Mouse (Mus musculus) stomach, postnatal 0 days (tissue): Measurements from ENCODE around the gene Eya4.

ENCODE experiments used
- CTCF ChIP-seq: IDR thresholded peaks from 2 replicates; pipeline ENCODE4 v1.5.1; 2016; ENCODE audit warnings: antibody characterized with exemption, low read depth, mild to moderate bottlenecking, moderate library complexity
- EP300 ChIP-seq: optimal IDR thresholded peaks from 2 replicates; pipeline ENCODE3; 2016; ENCODE audit warnings: antibody characterized with exemption

DNA sequence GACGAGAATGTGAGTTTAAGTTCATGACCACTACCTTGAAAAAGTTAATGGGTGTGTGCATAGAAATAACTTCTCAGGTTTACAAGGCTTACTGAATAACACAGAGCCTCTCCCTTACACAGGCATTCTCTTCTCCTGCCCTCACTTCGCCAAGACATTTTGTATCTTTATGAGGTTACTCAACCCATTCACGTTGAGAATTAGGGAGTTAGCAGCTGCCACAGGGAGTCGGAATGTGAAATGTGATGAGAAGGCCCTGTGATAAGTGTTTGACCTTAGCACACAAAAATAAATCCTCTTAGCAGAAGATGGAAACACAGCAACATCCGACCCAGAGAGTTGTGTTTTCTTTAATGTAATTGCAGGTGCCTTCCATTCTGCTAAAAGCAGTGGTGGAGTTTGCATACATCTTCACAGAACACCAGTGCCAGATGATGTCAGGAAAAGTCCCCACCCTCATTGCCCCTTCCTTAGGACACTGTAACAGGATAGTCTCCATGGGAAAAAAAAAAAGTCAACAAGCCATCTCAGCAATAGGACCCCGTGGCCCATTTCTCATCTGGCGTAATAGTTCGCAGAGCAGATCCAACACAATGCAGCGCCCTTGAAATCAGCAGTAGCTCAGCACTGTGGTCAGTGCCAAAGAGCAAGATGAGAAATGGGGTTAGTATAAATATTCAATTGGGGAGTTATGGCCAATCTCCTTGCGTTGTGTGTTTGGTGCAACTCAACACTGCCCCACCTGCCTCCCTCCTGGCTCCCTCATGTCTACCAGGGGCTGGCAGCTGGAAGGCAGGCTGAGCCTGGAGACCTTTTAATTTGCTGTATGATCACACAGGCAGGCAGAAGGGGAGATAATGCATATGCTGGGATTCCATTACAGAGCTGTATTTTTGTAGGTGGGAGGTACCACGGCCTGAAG lies 168.8 kb downstream of the Eya4 start:
- TF ChIP-seq CTCF (no peak), EP300 (no peak)
